Mouse (Mus musculus): ENCODE measurements around the gene Gm15737. TPM values are rescaled to one million over a fixed set of nuclear protein-coding genes. Genes with fewer than 3 reads are reported as not detected.
A peak's percentile ranks its signal among the peaks of the same experiment; 100 is the strongest.

Gene Gm15737
- polyA plus RNA-seq, 1 experiment from 2014 or later: 0.13 TPM

GRCm38 (mm10) chr6:92860285-92860912, 8.8 kb upstream of the Gm15737 start:
- 63% methylated on average over 5 of the region's 5 CpGs for WGBS
- H3K9me3 ChIP-seq (ENCODE audit: control insufficient read depth, low read depth, low read length): no peaks in the 10 kb centered on the region
- no peak overlapping the region for H3K27ac ChIP-seq (ENCODE audit: low read length)
- H3K4me3 ChIP-seq (ENCODE audit: low read depth, low read length): no peak overlapping the region
- ATAC-seq (ENCODE audit: insufficient number of reproducible peaks, insufficient read depth, low FRiP score, low read depth): no peak
- no peaks in the 10 kb centered on the region for H3K27me3 ChIP-seq (ENCODE audit: control insufficient read depth, insufficient read depth, low read length)
- H3K36me3 ChIP-seq (ENCODE audit: control insufficient read depth, insufficient read depth, low read length): peaks cover 20% of the 10 kb centered on the region; the same call in 1 of the 2 replicates
- H3K4me1 ChIP-seq (ENCODE audit: control insufficient read depth, insufficient read depth, low read length): no peaks in the 10 kb centered on the region
- no peak overlapping the region for H3K9ac ChIP-seq (replicated peaks; ENCODE audit: low read depth, low read length)
- no peak overlapping the region for H3K4me2 ChIP-seq (replicated peaks; ENCODE audit: low read depth, low read length)

GRCm38 (mm10) chr6:92862599-92862998, 6.6 kb upstream of the Gm15737 start:
- Histone ChIP-seq H3K4me2 (replicated peaks; ENCODE audit: low read depth, low read length) (no peak overlapping the region), H3K9ac (replicated peaks; ENCODE audit: low read depth, low read length) (no peak overlapping the region), H3K36me3 (ENCODE audit: control insufficient read depth, insufficient read depth, low read length) (peaks cover 17% of the 10 kb centered on the region; the same call in 1 of the 2 replicates), H3K27me3 (ENCODE audit: control insufficient read depth, insufficient read depth, low read length) (no peaks in the 10 kb centered on the region), H3K4me1 (ENCODE audit: control insufficient read depth, insufficient read depth, low read length) (peaks cover 5% of the 10 kb centered on the region; the same call in 1 of the 2 replicates), H3K27ac (ENCODE audit: low read length) (no peak overlapping the region), H3K9me3 (ENCODE audit: control insufficient read depth, low read depth, low read length) (no peaks in the 10 kb centered on the region), H3K4me3 (ENCODE audit: low read depth, low read length) (no peak overlapping the region)
- ATAC-seq (ENCODE audit: insufficient number of reproducible peaks, insufficient read depth, low FRiP score, low read depth): no peak
- 69% methylated on average over 9 of the region's 9 CpGs for WGBS

- 21% methylated on average over 16 of the region's 16 CpGs for WGBS
- H3K4me3 ChIP-seq (ENCODE audit: low read depth, low read length): no peak overlapping the region
- H3K27me3 ChIP-seq (ENCODE audit: control insufficient read depth, insufficient read depth, low read length): no peaks in the 10 kb centered on the region
- H3K9me3 ChIP-seq (ENCODE audit: control insufficient read depth, low read depth, low read length): no peaks in the 10 kb centered on the region
- ATAC-seq (ENCODE audit: insufficient number of reproducible peaks, insufficient read depth, low FRiP score, low read depth): peak; percentile 67; the same call in 1 of the 2 replicates
- peak overlapping the region; percentile 95 for H3K27ac ChIP-seq (ENCODE audit: low read length)
- no peak overlapping the region for H3K9ac ChIP-seq (replicated peaks; ENCODE audit: low read depth, low read length)
- H3K4me2 ChIP-seq (replicated peaks; ENCODE audit: low read depth, low read length): peak overlapping the region; percentile 7; the same call in 1 of the 2 replicates
- H3K36me3 ChIP-seq (ENCODE audit: control insufficient read depth, insufficient read depth, low read length): peaks cover 4% of the 10 kb centered on the region; the same call in 1 of the 2 replicates
- peaks cover 22% of the 10 kb centered on the region for H3K4me1 ChIP-seq (ENCODE audit: control insufficient read depth, insufficient read depth, low read length)
These were observed 544 bp downstream of the Gm15737 start for GRCm38 (mm10) chr6:92869582-92870219.

- WGBS: 57% methylated on average over 4 of the region's 4 CpGs
- H3K27ac ChIP-seq (ENCODE audit: low read length): no peak overlapping the region
- H3K36me3 ChIP-seq (ENCODE audit: control insufficient read depth, insufficient read depth, low read length): peaks cover 4% of the 10 kb centered on the region; the same call in 1 of the 2 replicates
- no peak overlapping the region for H3K9ac ChIP-seq (replicated peaks; ENCODE audit: low read depth, low read length)
- H3K4me2 ChIP-seq (replicated peaks; ENCODE audit: low read depth, low read length): no peak overlapping the region
- no peak overlapping the region for H3K4me3 ChIP-seq (ENCODE audit: low read depth, low read length)
- peaks cover 22% of the 10 kb centered on the region for H3K4me1 ChIP-seq (ENCODE audit: control insufficient read depth, insufficient read depth, low read length)
- no peaks in the 10 kb centered on the region for H3K27me3 ChIP-seq (ENCODE audit: control insufficient read depth, insufficient read depth, low read length)
- ATAC-seq (ENCODE audit: insufficient number of reproducible peaks, insufficient read depth, low FRiP score, low read depth): no peak
- no peaks in the 10 kb centered on the region for H3K9me3 ChIP-seq (ENCODE audit: control insufficient read depth, low read depth, low read length)
These were observed 2.7 kb downstream of the Gm15737 start for GRCm38 (mm10) chr6:92871813-92872212.

GRCm38 (mm10) chr6:92872766-92873165, 3.6 kb downstream of the Gm15737 start:
- no peaks in the 10 kb centered on the region for H3K27me3 ChIP-seq (ENCODE audit: control insufficient read depth, insufficient read depth, low read length)
- H3K9me3 ChIP-seq (ENCODE audit: control insufficient read depth, low read depth, low read length): no peaks in the 10 kb centered on the region
- no peak for ATAC-seq (ENCODE audit: insufficient number of reproducible peaks, insufficient read depth, low FRiP score, low read depth)
- H3K4me3 ChIP-seq (ENCODE audit: low read depth, low read length): no peak overlapping the region
- WGBS: 78% methylated on average over 10 of the region's 10 CpGs
- no peak overlapping the region for H3K4me2 ChIP-seq (replicated peaks; ENCODE audit: low read depth, low read length)
- peaks cover 4% of the 10 kb centered on the region; the same call in 1 of the 2 replicates for H3K36me3 ChIP-seq (ENCODE audit: control insufficient read depth, insufficient read depth, low read length)
- peaks cover 16% of the 10 kb centered on the region for H3K4me1 ChIP-seq (ENCODE audit: control insufficient read depth, insufficient read depth, low read length)
- H3K27ac ChIP-seq (ENCODE audit: low read length): no peak overlapping the region
- no peak overlapping the region for H3K9ac ChIP-seq (replicated peaks; ENCODE audit: low read depth, low read length)

DNA sequence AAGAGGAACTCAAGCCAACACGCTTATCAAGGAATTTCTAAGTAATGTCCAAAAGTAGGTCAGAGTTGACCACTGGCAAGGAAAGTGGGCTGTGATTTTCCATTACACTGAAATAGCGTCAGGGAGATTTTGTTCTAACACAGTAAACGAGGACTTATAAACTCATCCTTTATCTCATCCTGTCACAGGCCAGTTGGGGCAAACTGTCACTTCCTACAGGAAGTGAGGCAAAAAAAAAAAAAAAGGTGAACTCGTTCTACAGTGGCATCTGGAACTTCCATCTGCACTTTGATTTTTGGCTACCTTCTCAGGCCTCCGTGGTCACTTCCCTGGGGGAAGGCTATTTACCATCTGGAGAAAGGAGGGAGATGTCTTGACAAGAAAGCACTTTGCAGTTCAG, 5.7 kb downstream of the Gm15737 start:
- Histone ChIP-seq H3K9ac (replicated peaks; ENCODE audit: low read depth, low read length) (no peak overlapping the region), H3K4me3 (ENCODE audit: low read depth, low read length) (no peak overlapping the region), H3K9me3 (ENCODE audit: control insufficient read depth, low read depth, low read length) (no peaks in the 10 kb centered on the region), H3K27me3 (ENCODE audit: control insufficient read depth, insufficient read depth, low read length) (no peaks in the 10 kb centered on the region), H3K27ac (ENCODE audit: low read length) (no peak overlapping the region), H3K4me2 (replicated peaks; ENCODE audit: low read depth, low read length) (no peak overlapping the region), H3K36me3 (ENCODE audit: control insufficient read depth, insufficient read depth, low read length) (peaks cover 6% of the 10 kb centered on the region; the same call in 1 of the 2 replicates), H3K4me1 (ENCODE audit: control insufficient read depth, insufficient read depth, low read length) (peaks cover 3% of the 10 kb centered on the region)
- 60% methylated on average over 5 of the region's 5 CpGs for WGBS
- ATAC-seq (ENCODE audit: insufficient number of reproducible peaks, insufficient read depth, low FRiP score, low read depth): no peak

DNA sequence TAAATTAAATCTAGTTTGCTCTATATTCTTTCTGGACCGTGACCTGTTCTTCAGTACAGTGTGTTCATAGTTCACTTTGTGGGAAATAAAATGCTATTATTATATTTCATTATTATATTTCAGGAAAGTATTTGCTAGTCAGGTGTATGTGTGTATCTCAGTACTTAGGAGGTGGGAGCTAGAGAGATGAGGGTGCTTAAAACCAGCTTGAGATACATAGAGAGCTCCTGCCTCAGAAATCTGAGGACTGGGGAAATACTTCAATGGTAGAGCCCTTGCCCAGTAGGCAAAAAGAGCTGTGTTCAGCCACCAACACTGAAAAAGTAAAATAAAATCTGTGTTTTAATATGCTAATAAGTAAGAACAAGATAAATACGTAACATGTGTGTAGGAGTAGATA, 6.2 kb downstream of the Gm15737 start:
- WGBS: 91% methylated on average over 2 of the region's 2 CpGs
- no peak overlapping the region for H3K4me2 ChIP-seq (replicated peaks; ENCODE audit: low read depth, low read length)
- H3K4me1 ChIP-seq (ENCODE audit: control insufficient read depth, insufficient read depth, low read length): no peaks in the 10 kb centered on the region
- no peak overlapping the region for H3K4me3 ChIP-seq (ENCODE audit: low read depth, low read length)
- H3K9me3 ChIP-seq (ENCODE audit: control insufficient read depth, low read depth, low read length): no peaks in the 10 kb centered on the region
- no peaks in the 10 kb centered on the region for H3K27me3 ChIP-seq (ENCODE audit: control insufficient read depth, insufficient read depth, low read length)
- no peak overlapping the region for H3K9ac ChIP-seq (replicated peaks; ENCODE audit: low read depth, low read length)
- no peak overlapping the region for H3K27ac ChIP-seq (ENCODE audit: low read length)
- no peak for ATAC-seq (ENCODE audit: insufficient number of reproducible peaks, insufficient read depth, low FRiP score, low read depth)
- H3K36me3 ChIP-seq (ENCODE audit: control insufficient read depth, insufficient read depth, low read length): peaks cover 6% of the 10 kb centered on the region; the same call in 1 of the 2 replicates

GRCm38 (mm10) chr6:92876121-92876520, 7.0 kb downstream of the Gm15737 start:
- Histone ChIP-seq H3K36me3 (ENCODE audit: control insufficient read depth, insufficient read depth, low read length) (peaks cover 10% of the 10 kb centered on the region; the same call in 1 of the 2 replicates), H3K27ac (ENCODE audit: low read length) (no peak overlapping the region)
- no peak for ATAC-seq (ENCODE audit: insufficient number of reproducible peaks, insufficient read depth, low FRiP score, low read depth)

More at GRCm38 (mm10) chr6:92876121-92876520, 7.0 kb downstream of the Gm15737 start:
- WGBS: 58% methylated on average over 5 of the region's 5 CpGs
- Histone ChIP-seq H3K9ac (replicated peaks; ENCODE audit: low read depth, low read length) (no peak overlapping the region), H3K4me1 (ENCODE audit: control insufficient read depth, insufficient read depth, low read length) (no peaks in the 10 kb centered on the region), H3K27me3 (ENCODE audit: control insufficient read depth, insufficient read depth, low read length) (no peaks in the 10 kb centered on the region), H3K9me3 (ENCODE audit: control insufficient read depth, low read depth, low read length) (no peaks in the 10 kb centered on the region), H3K4me2 (replicated peaks; ENCODE audit: low read depth, low read length) (no peak overlapping the region), H3K4me3 (ENCODE audit: low read depth, low read length) (no peak overlapping the region)
